Mouse (Mus musculus) adrenal gland, adult 2 months (tissue): ENCODE results near the gene Kcnd3. TPM values are rescaled to one million over a fixed set of nuclear protein-coding genes. Genes with fewer than 3 reads are reported as not detected.

Experiments used
- DNase-seq: peaks from one replicate; pipeline ENCODE4 v3.0.0; 2021
- polyA plus RNA-seq: library from polyadenylated mRNA; depleted of rRNA; stranded (reverse); fragments of >200 nt; gene quantifications from 2 replicates; pipeline ENCODE4 v1.2.3, GENCODE M21; 2012
- total RNA-seq, 2 experiments: library from RNA; stranded (reverse); gene quantifications; 2 replicates each; pipeline ENCODE4 v1.2.3; 2021

Kcnd3 gene
- total and polyA plus RNA-seq, 3 experiments: 2.3 to 9.5 (median 4.1) TPM

DNA sequence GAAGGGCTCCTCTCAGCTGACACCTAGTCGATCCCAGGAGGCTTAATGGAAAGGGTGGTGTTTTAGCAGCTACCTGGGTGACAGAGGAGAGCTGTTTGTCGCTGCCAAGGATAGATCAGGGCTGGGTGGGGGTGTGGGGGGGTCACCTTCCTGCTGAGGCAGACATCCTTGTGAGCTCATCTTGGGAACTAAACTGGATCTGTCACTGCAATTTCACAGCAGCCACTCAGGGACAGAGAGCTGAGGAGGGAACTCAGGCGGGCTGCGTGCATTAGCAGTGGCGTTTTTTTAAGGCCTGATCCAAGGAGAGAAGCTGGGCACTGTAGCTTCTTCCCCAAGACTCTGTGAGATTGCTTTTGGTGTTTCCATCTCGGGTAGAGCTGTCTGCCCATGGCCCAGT, 129.0 kb downstream of the Kcnd3 start:
- DNase-seq: no peak

DNA sequence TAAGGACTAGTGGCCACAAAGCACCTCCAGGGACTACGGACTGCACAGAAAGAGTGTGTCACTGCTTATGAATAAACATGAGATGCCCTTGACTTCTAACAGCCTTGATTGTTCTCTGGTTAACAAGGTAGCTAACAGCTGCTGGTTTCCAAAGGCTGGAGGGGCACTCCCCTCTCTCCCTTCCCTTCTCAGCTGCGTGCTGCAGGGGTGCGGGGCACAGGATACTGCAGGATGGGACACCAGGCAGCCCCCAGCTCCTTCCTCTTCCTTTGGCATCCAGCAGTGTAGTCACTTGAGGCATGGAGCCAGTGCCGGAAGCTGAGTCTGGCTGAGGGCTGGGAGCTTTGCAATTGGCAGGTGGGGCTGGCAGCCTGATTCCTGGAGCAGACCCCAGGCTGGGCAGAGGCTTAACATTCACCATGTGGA, 133.6 kb downstream of the Kcnd3 start:
- no peak for DNase-seq

DNA sequence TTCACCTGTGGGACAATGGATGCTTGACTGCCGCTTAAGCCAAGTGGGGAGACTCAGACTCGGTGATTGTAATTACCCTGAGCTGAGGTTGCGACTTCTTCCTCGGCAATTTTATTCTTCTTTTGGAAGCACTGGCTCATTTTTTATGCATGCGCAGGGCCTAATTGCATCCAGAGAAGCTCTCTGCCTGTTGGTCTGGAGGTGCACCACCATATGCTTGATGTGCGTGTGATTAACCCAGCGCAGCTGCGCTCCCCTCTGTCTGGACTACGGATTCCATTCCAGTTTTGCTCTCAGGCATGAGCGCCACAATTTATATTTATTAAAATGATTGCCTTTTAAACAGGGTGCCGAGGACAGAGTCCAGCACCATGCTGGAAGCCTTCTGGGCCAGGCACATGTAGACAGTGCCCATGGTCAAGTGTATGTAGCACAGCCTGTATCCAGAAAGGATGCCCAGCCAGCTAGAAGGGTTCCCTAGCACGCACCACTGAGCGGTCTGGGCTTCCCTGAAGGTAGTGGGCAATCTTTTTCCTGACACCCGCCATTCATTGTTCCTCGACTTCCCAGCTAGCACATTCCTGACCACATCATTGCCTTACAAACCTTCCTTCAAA, 138.0 kb downstream of the Kcnd3 start:
- DNase-seq: no peak

DNA sequence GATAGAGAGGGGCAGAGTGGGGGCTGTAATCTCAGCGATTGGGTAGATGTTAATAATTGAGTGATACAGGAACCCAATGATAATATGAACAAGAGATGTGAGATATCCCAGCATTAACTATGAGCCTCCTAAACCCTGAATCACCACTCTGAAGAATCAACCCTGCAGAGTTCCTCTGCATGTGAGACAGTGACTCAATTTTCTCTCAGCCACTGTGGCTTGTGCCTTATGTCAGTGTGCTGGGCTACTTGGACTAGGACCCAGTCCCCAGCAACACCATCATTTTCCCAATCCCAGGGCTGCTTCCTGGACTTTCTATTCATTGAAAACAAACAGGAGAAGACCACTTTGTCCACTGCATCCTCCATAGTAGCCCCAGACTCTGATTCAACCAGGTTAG, 139.6 kb downstream of the Kcnd3 start:
- DNase-seq: no peak

DNA sequence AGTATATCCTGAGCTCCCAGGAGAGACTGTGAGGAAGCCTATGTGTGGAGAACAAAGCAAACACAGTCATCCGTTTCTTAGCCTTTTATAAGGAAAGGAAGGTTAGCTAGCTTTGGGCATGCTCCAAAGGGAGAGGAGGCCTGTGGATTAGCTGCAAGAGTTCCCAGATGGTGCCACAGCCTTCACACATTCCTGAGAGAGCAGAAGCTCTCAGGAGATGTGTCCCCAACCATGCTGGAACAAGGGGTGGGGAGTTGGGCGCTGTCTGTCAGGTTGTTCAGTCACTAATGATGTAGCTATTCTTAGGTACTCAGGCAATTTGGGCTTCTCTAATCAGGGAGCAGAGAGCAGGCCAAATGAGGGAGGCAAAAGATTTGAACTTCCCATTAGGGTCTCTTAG, 140.1 kb downstream of the Kcnd3 start:
- DNase-seq: no peak

DNA sequence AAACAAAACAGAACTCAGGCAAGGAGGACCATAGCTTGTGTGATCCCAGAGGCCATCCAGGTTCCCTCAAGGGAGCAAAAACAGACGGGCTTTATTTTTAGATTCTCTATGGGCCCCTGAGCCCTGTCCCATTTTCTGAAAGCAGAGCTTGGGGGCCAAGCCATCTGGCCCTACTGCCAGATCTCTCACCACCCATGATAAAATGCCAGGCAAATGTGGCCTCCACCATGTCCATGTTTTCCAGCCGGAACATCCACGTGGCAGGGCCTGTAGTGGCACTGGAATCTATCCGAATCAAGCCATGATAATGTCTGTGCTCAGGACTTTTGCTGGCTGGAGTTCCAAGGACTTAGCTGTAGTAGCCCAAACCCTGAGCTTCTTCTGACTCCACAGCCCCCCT, 148.4 kb downstream of the Kcnd3 start:
- no peak for DNase-seq

DNA sequence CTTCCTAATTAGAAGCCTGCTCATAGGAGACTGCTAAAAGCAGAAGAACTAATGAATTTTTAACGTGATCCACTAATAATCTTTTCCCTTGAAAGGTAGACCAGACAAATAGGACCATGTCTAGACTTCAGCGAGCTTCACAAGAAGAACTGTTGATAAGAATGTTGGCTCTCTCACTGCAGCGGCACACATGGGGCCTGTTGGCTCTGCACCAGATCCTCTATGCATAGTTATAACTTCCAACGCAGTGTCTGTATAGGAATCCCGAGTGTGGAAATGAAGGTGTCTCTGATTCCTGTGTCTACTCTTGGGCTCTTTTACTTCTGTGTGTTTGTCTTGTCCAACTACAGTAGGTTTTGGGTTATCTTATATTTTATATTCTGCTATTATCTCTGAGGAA, 150.8 kb downstream of the Kcnd3 start:
- DNase-seq: no peak

DNA sequence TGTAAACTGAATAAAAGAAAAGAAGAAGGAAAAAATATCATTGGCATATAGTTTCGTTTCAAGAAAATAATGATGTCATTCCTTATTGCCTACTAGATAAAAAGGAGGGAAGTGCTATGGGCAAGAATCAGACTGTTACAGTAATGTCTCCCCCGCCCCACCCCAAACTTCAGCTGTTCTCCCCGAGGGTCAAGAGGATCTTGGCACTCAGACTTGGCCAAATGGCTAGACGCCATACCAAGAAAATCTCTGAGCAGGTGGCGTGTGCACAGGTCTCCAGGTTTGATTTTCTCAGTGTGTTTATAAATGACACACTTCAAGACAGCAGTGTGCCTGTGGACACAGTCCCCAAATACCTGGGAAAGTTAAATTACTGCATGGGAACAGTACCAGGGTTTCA, 153.6 kb downstream of the Kcnd3 start:
- no peak for DNase-seq

DNA sequence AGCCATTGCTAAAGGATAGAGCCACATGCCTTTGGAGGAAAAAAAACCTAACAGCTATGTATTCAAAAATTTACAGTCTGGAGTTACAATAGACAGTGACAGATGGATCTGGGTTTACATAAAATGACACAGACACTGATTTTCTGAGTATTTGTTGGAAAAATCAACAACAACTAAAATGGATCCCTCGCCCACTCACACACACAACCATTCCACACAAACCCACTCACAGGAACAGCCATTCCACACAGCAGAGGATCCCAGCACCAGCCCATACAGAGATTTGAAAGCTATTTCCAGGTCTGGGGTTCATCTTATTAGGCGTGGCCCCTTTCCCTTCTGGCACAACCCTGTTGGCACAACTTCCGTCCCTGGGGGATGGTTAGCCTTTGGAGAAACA, 156.7 kb downstream of the Kcnd3 start:
- no peak for DNase-seq

DNA sequence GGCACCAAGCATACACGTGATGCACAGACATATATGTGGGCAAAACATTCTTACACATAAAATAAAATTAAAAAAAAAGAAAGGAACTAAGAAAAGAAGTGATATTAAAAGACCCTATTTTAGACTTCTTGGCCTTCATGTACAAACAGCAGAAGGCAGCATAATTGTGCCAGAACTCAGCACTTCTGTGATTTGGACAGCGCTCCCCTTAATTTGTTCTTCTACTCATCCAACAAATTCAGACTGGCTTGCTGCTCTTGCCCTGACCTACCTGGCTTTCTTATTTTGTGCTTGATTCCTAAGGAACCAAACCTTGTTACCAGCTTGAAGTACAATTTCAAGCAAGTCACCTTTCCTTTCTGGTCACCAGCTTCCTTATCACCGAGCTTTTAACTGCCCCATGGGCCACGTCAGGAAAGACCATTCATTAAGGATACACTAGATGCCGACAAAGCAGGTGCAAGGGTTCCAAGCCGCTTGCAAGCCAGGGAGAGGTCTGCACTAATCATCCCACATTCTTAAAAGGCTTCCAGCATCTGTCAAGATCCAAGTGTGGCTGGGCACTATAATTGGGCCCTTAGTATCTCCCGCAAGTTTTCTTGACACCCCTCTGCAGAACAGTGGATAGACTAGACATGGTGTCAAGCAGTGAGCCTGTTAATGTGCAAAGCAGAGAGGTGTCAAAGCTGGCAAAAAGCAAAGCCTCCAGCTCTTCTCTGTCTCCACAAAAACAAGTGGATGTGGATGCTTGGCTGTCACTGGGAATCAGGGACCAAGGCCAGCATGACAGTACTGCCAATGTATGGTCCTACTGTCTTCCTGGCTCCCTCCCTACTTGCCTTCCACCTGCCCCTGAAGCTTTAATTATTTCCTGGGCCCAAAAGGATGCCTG, 159.6 kb downstream of the Kcnd3 start:
- DNase-seq: no peak

DNA sequence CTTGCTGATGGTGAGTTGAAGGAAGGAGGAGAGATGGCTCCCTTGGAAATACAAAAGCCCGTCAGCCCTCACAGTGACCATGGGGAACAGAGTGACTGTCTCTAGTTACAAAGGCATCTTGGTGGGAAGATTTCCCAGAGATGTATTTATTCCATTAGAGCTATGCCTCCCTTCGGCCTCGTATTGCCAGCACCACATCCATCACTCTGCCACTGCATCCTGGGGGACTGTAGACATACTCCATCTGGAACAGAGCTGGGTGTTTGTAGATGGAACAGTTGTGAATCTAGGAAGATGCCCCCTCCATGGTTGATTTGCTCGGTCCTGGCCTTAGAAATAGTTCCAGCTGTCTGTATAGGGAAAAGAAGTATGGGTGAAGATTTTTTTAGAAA, 160.3 kb downstream of the Kcnd3 start:
- no peak for DNase-seq

DNA sequence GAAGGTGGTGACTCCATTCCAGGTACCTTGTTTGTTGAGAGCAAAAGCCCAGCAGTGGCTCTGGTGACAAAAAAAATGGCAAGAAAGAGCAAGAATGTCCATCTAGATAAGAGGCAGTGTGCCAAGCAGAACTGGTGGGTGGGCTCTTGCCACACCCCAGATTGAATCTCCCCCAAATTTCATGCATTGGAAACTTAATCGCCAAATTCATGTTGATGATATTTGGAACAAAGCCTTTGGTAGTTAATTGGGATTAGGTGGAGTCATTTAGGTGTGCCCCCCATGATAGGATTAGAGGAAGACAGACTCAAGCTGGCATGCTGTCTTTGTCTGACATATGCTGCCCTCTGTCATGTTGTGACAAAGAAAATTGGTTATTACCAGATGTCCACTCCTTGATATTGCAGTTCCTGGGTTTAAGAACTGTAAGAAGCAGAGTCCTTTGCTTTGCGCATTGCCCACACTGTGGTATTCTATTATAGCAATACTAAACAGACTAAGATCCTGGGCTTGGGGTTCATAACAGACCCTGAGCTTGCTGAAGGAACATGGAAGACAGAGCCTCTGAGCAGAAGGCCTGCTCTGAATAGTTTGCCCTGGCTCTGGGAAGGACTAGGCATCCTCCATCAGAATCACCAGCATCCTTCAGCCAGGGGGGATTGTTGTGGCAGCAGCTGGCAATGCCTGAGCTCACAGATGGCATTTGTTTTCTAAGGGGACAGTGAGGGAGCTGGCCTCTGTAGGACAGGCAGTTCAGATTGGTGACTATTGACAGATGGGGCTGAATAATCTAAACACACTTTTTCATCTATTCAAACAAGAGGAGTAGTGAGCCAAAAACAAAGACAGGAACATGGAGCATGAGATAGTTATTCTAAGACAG, 165.0 kb downstream of the Kcnd3 start:
- no peak for DNase-seq

DNA sequence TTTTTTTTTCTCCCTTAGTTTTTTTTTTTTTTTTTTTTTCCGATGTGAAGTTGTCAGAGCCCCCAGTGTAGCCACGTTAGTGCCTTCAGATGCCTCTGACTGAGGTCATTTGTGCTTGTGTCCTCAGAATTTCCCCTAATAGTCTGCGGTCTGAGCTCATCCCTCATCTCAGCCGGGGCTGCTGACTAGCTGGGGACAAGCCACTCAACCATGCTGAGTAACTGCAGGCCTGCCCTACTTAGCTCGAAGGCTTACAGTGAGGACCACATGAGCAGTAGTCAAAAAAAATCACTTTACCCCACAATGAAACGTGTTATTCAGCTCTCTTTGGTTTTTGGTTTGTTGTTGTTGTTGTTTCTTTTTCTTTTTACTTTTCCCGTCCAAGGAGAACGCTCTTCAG, 169.0 kb downstream of the Kcnd3 start:
- DNase-seq: no peak

DNA sequence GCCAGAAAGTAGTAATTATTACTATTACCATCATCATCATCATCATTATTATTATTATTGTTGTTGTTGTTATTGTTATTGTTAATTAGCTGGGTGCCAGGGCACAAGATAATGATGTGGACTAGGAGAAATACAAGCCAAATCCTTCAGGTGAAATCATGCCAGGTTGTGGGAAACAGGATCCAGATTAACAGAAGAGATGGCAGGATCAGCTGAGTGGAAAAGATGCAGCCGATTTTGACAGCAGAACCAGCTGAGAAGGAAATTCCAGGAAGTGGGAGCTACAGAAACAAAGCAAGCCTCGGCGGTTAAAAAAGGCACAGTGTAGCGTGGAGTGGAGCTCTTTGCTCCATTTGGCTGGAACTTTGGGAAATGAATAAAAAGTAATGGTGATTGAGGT, 171.0 kb downstream of the Kcnd3 start:
- DNase-seq: no peak

DNA sequence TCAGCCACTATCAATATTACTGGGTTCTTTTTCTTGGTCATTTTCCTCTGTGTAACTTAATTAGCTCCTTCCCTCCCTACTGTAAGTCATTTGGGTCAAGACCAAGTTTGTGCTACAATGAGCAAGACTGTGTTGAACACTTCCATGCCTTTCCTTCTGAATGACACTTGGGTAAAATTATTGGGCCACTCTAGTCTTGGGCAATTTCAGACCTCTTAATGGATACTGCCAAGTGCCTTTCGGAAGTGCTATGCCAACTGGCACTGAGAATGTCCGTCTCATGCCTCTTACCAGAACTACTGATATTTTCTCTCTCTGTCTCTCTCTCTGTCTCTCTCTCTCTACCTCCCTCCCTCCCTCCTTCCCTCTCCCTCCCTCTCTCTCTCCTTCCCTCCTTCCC, 173.8 kb downstream of the Kcnd3 start:
- peak; percentile 4 for DNase-seq

DNA sequence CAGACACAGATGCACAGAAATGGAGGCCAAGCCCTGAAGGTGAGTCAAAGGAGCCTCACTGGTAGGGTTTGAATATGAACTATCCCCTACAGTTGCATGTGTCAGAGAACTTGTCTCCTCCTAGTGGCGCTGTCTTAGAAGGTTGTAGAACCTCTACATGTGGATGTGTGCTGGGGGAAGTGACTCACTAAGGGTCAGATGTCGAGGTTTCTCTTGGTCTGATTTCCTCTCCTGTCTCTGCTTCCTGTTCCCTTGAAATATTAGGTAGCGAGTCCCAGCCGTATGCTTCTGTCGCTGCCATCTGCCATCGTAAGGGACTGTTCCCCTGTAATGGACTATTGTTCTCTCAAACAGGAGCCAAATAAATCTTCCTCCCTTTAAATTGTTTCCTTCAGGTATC, 175.1 kb downstream of the Kcnd3 start:
- DNase-seq: peak; percentile 5

DNA sequence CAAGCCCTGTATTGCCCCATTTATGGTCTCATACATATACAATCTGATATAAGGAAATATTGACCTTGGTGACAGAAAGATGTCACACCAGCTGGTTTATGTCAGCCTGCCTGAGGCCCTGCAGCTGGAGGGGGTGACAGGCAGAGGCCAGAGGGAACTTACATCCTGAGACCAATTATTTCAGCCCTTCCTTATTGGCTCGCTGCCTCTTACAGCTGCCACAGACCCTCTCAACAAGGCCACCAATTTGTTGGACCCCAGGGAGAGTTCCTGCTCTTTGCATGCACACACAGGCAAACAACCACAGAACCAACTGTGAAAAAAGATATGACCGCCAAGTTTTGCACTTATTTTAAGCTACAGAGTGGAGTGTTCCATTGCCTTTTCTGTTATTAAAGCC, 180.2 kb downstream of the Kcnd3 start:
- DNase-seq: no peak

DNA sequence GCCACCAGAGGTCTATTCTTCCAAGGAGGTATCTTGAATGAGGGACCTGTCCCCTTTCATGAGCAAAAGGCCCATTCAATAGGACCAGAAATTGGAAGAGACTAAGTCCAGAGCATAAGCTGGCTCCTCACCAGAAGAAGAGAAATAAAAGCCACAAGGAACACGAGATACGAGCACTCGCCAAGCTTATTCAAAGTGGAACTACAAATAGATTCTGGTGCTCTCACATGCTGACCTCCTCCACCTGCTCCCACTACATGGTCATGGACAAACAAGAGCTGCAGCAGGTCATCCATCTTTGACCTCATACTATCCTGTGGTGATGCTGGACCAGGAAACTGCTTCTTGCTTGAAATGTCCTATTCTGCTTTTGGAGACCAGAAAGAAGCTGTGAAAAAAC, 180.9 kb downstream of the Kcnd3 start:
- DNase-seq: no peak

DNA sequence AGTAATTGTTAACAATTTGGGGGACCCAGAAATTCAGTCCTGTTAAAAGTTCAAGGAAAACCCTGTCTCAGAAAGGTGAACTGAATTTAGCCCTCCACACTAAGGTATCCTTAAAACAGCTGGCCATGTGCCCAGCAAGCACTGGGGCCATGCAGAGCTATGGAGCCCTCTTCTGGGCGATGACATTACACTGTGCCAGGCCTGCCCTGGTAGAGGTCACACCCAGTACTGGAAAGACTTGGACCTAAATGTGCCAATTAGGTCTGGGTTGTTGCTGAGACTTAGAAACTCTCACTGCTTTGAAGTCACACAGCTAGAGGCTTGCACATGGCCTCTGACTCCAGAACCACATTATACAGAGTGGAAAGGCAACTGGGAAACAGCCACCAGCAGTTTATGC, 190.1 kb downstream of the Kcnd3 start:
- peak; percentile 28 for DNase-seq

DNA sequence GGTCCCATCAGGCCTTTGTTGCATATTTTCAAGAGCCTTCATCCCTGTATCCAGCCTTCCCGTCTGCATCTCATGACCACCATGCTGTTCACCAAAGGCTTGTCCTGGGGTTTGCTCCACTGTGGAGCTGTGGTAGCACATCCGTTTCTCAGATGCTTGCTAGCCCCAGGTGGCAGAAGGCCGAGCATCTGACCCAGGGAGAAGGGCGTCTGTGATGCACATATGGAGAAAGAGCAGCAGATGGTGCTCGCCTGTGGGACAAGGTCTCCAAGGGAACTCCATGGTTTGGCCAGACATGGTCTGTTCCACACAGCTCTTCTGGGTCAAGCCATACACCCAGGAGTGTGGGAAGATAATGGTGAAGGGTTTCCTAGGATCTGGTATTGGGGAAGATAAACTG, 191.4 kb downstream of the Kcnd3 start:
- no peak for DNase-seq

DNA sequence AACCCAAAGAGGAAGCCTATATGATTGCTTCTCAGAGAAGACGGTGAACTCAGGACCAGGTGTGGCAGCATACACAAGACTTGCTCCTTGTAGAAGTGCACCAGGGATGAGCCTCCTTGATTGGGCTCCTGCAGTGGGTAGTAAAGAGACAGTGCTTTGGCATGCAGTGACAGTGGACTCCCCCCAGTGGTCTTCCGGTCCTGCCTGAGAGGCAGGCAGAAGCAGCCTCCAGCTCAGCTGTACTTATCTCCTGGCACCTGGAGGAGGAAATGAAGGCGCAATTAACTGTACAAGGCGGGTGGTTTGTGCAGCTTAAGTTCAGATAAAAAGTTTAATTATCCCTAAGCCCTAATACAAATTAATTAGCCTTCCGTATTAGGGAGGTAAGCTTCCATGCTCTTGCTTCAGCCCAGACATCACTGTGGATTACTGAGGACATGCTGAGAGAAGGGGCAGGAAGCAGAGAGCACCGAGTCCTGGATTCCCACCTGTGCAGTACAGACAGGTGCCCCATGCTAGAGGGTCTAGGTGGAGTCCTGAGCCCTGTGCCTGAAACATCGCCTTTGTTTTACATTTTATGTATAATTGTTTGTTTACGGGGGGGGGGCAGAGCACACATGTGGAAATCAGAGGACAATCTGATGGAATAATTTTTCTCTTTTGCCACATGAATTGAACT, 196.9 kb downstream of the Kcnd3 start:
- no peak for DNase-seq
